Mouse (Mus musculus): ENCODE measurements at regions not wholly inside any gene's neighbourhood (a gene's known extent, or its start where the extent isn't known, plus 50 kb on each side); places are given as distances from the start of the nearest gene placed in this dataset.

- no peak overlapping the region for H3K4me2 ChIP-seq
- no peak overlapping the region for H3K9ac ChIP-seq
- ATAC-seq (ENCODE audit: insufficient read depth) (no peak), DNase-seq (no peak)
- no peak overlapping the region for H3K27ac ChIP-seq (ENCODE audit: low read depth)
- no peak for TF ChIP-seq CTCF (IDR thresholded peaks at IDR 0.05; ENCODE audit: low read depth)
- H3K36me3 ChIP-seq (ENCODE audit: insufficient read depth) = no peaks in the 10 kb centered on the region
- H3K4me3 ChIP-seq (ENCODE audit: low read depth, low read length) = no peak overlapping the region
- 80% methylated on average over 2 of the region's 2 CpGs for WGBS
- no peaks in the 10 kb centered on the region for H3K27me3 ChIP-seq (ENCODE audit: insufficient read depth, low read length)
- H3K4me1 ChIP-seq (ENCODE audit: insufficient read depth) = no peaks in the 10 kb centered on the region
- H3K9me3 ChIP-seq (ENCODE audit: low read depth, low read length) = no peaks in the 10 kb centered on the region
Measured at GRCm38 (mm10) chrX:99578796-99579195, 107.7 kb upstream of the Pja1 start.

- no peak overlapping the region for H3K4me2 ChIP-seq
- no peak for TF ChIP-seq CTCF (IDR thresholded peaks at IDR 0.05; ENCODE audit: low read depth)
- no peaks in the 10 kb centered on the region for H3K9me3 ChIP-seq (ENCODE audit: low read depth, low read length)
- H3K27me3 ChIP-seq (ENCODE audit: insufficient read depth, low read length) = no peaks in the 10 kb centered on the region
- no peak overlapping the region for H3K27ac ChIP-seq (ENCODE audit: low read depth)
- no peak overlapping the region for H3K9ac ChIP-seq
- no peaks in the 10 kb centered on the region for H3K4me1 ChIP-seq (ENCODE audit: insufficient read depth)
- no peak for ATAC-seq (ENCODE audit: insufficient read depth)
- WGBS = 29% methylated on average over 5 of the region's 5 CpGs
- H3K36me3 ChIP-seq (ENCODE audit: insufficient read depth) = no peaks in the 10 kb centered on the region
- DNase-seq = no peak
- no peak overlapping the region for H3K4me3 ChIP-seq (ENCODE audit: low read depth, low read length)
Measured at GRCm38 (mm10) chrX:99575105-99575504, 104.0 kb upstream of the Pja1 start.

- peak overlapping the region; percentile 10; the same call in 1 of the 2 replicates for H3K4me3 ChIP-seq (ENCODE audit: low read depth, low read length)
- H3K36me3 ChIP-seq (ENCODE audit: insufficient read depth) = no peaks in the 10 kb centered on the region
- no peaks in the 10 kb centered on the region for H3K27me3 ChIP-seq (ENCODE audit: insufficient read depth, low read length)
- peak; percentile 81 for DNase-seq
- no peak overlapping the region for H3K27ac ChIP-seq (ENCODE audit: low read depth)
- H3K4me1 ChIP-seq (ENCODE audit: insufficient read depth) = no peaks in the 10 kb centered on the region
- H3K9me3 ChIP-seq (ENCODE audit: low read depth, low read length) = no peaks in the 10 kb centered on the region
- ATAC-seq (ENCODE audit: insufficient read depth) = peak; percentile 46
- 20% methylated on average over 18 of the region's 18 CpGs for WGBS
- H3K9ac ChIP-seq = no peak overlapping the region
- TF ChIP-seq CTCF (IDR thresholded peaks at IDR 0.05; ENCODE audit: low read depth) = peak; percentile 85
- peak overlapping the region; percentile 58 for H3K4me2 ChIP-seq
Measured at GRCm38 (mm10) chrX:99574441-99575103, 103.5 kb upstream of the Pja1 start.

- no peak overlapping the region for H3K4me3 ChIP-seq (ENCODE audit: low read depth, low read length)
- no peak overlapping the region for H3K9ac ChIP-seq
- H3K4me1 ChIP-seq (ENCODE audit: insufficient read depth) = no peaks in the 10 kb centered on the region
- H3K4me2 ChIP-seq = no peak overlapping the region
- peak overlapping the region; percentile 18; the same call in 1 of the 2 replicates for H3K27ac ChIP-seq (ENCODE audit: low read depth)
- no peak for TF ChIP-seq CTCF (IDR thresholded peaks at IDR 0.05; ENCODE audit: low read depth)
- H3K36me3 ChIP-seq (ENCODE audit: insufficient read depth) = no peaks in the 10 kb centered on the region
- H3K27me3 ChIP-seq (ENCODE audit: insufficient read depth, low read length) = no peaks in the 10 kb centered on the region
- ATAC-seq (ENCODE audit: insufficient read depth) (no peak), DNase-seq (peak; percentile 72)
- WGBS = 26% methylated on average over 5 of the region's 5 CpGs
- H3K9me3 ChIP-seq (ENCODE audit: low read depth, low read length) = no peaks in the 10 kb centered on the region
Measured at GRCm38 (mm10) chrX:99570161-99570560, 99.1 kb upstream of the Pja1 start.

- H3K27ac ChIP-seq (ENCODE audit: low read depth) = peak overlapping the region; percentile 91; the same call in 1 of the 2 replicates
- WGBS = 12% methylated on average over 9 of the region's 10 CpGs
- no peaks in the 10 kb centered on the region for H3K36me3 ChIP-seq (ENCODE audit: insufficient read depth)
- H3K4me2 ChIP-seq = peak overlapping the region; percentile 51; the same call in 1 of the 2 replicates
- ATAC-seq (ENCODE audit: insufficient read depth) (peak; percentile 88), DNase-seq (peak; percentile 83)
- no peak overlapping the region for H3K9ac ChIP-seq
- H3K4me1 ChIP-seq (ENCODE audit: insufficient read depth) = no peaks in the 10 kb centered on the region
- no peaks in the 10 kb centered on the region for H3K27me3 ChIP-seq (ENCODE audit: insufficient read depth, low read length)
- H3K4me3 ChIP-seq (ENCODE audit: low read depth, low read length) = no peak overlapping the region
- no peaks in the 10 kb centered on the region for H3K9me3 ChIP-seq (ENCODE audit: low read depth, low read length)
- no peak for TF ChIP-seq CTCF (IDR thresholded peaks at IDR 0.05; ENCODE audit: low read depth)
Measured at GRCm38 (mm10) chrX:99568244-99568643, 97.2 kb upstream of the Pja1 start.

- no peak overlapping the region for H3K4me3 ChIP-seq (ENCODE audit: low read depth, low read length)
- H3K27ac ChIP-seq (ENCODE audit: low read depth) = peak overlapping the region; percentile 91
- H3K27me3 ChIP-seq (ENCODE audit: insufficient read depth, low read length) = no peaks in the 10 kb centered on the region
- no peak for TF ChIP-seq CTCF (IDR thresholded peaks at IDR 0.05; ENCODE audit: low read depth)
- H3K36me3 ChIP-seq (ENCODE audit: insufficient read depth) = no peaks in the 10 kb centered on the region
- DNase-seq (peak; percentile 84), ATAC-seq (ENCODE audit: insufficient read depth) (peak; percentile 89)
- H3K4me2 ChIP-seq = peak overlapping the region; percentile 51
- 17% methylated on average over 28 of the region's 28 CpGs for WGBS
- no peak overlapping the region for H3K9ac ChIP-seq
- no peaks in the 10 kb centered on the region for H3K9me3 ChIP-seq (ENCODE audit: low read depth, low read length)
- no peaks in the 10 kb centered on the region for H3K4me1 ChIP-seq (ENCODE audit: insufficient read depth)
Measured at GRCm38 (mm10) chrX:99567367-99568164, 96.5 kb upstream of the Pja1 start.

- no peaks in the 10 kb centered on the region for H3K9me3 ChIP-seq (ENCODE audit: low read depth, low read length)
- H3K4me2 ChIP-seq = no peak overlapping the region
- 50% methylated on average over 8 of the region's 8 CpGs for WGBS
- DNase-seq (no peak), ATAC-seq (ENCODE audit: insufficient read depth) (no peak)
- no peaks in the 10 kb centered on the region for H3K27me3 ChIP-seq (ENCODE audit: insufficient read depth, low read length)
- H3K4me1 ChIP-seq (ENCODE audit: insufficient read depth) = 0 out of 2 replicates have a peak, but pooled peaks cover 3% of the 10 kb centered on the region
- no peak overlapping the region for H3K27ac ChIP-seq (ENCODE audit: low read depth)
- no peaks in the 10 kb centered on the region for H3K36me3 ChIP-seq (ENCODE audit: insufficient read depth)
- no peak overlapping the region for H3K9ac ChIP-seq
- H3K4me3 ChIP-seq (ENCODE audit: low read depth, low read length) = no peak overlapping the region
- no peak for TF ChIP-seq CTCF (IDR thresholded peaks at IDR 0.05; ENCODE audit: low read depth)
Measured at GRCm38 (mm10) chrX:99561995-99562394, 90.9 kb upstream of the Pja1 start.
